Mouse (Mus musculus): Measurements from ENCODE around the gene Arrdc2.
A peak's percentile ranks its signal among the peaks of the same experiment; 100 is the strongest.

Gene Arrdc2

GRCm38 (mm10) chr8:70808955-70809701 lies 30.4 kb downstream of the Arrdc2 start:
- no peak for DNase-seq (ENCODE audit: low spot score in 2 of 2)

- DNase-seq (ENCODE audit: low spot score in 2 of 2), result no peak
Measured at GRCm38 (mm10) chr8:70808239-70808638, 31.3 kb downstream of the Arrdc2 start, which contains the start of gene Il12rb1. Gene Il12rb1, plus strand, starts transcription at chr8:70808449.

DNA sequence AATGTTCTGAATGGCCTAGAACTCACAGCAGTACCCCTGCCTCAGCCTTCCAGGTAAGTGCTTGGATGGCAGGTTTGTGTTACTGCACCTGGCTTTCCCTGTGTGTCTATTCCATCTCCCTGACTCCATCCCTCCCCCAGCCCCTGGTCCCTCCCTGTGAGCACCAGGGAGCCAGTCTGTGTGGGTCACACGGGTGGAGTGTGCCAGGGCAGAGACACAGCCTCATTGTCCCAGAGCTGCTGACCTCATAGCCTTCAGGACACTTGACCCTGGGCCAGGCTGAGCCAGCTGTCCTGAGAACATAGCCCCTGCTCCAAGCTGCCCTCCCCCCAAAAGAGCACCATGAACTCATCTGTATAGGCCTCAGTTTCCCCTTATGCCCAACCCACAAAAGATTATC lies 32.2 kb downstream of the Arrdc2 start:
- DNase-seq (ENCODE audit: low spot score in 2 of 2), result no peak

GRCm38 (mm10) chr8:70806541-70806940 lies 33.0 kb downstream of the Arrdc2 start:
- DNase-seq (ENCODE audit: low spot score in 2 of 2), result peak; percentile 87 to 88

DNA sequence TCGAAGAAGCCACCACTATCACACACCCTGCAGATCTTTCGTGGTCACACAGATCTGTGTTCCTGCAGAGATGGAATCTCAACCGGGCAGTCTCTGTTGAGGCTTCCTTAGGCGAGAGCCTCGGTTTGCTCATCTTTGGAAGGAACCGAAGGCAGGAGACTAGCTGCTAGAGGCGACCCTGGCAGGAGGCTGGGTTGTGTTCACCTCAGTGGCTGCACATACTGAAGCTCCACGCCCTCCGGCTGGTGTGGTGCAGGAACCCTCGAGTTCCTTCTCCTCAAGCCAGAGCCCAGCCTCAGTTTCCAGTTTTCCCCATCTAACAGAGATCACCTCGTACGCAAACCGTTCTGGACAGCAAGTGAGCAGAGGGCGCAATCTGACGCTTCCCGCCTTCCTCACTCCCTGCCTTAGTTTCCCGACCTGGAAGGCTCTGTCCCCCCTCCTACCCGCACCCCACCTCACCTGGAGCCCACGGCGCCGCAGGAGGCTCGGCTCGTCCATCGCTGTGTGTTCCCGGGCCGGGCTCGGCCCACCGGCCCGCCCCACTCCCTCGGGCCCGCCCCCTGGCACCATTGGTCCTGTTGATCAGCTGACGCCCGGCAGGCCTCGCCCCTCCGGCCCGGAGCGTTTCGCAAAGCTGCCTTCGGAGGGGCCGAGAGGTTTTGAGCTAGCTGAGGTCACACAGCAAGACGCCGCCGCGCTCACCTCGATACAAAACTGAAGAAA lies 34.9 kb downstream of the Arrdc2 start, which contains the start of gene Mast3:
Gene Mast3 (minus strand): TSS at position 574 of the 726 bp plus-strand sequence.
- peak; percentile 90 to 91 for DNase-seq (ENCODE audit: low spot score in 2 of 2)

DNA sequence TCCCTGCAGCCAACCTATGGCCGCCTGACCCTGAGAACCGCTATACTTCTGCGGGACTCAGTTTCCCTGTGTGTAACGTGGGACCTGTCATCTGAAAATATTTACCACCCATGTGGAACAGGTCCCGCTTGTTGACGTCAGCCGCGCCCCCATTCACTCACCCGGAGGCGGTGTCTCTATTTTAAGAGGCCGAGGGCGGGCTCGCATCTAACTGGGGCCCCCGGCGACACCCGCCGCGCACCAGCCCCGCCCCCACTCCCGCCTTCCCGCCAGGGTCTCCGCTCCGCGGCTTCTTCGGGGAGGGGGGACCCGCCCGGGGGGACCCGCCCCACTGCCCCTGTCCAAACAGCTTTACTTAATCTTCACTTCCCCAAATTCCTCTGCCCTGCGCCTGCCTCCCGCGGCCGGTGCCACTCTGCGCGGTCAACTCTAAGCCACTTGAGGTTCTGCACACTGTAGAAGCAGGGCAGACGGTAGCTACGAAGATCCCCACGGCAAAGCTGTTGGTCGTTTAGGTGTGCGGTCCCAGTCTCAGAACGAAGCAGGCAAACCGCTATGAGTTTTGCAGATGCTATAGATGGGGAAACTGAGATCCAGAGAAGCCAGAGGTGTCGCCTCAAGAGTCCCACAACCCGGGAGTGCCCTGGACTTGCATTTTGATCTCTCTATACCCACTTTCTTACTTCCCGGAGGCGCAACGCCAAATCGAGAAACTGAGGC lies 35.6 kb downstream of the Arrdc2 start:
- peak; percentile 90 to 93 for DNase-seq (ENCODE audit: low spot score in 2 of 2)

- no peak for DNase-seq (ENCODE audit: low spot score in 2 of 2)
Measured at GRCm38 (mm10) chr8:70802786-70803510, 36.6 kb downstream of the Arrdc2 start.

DNA sequence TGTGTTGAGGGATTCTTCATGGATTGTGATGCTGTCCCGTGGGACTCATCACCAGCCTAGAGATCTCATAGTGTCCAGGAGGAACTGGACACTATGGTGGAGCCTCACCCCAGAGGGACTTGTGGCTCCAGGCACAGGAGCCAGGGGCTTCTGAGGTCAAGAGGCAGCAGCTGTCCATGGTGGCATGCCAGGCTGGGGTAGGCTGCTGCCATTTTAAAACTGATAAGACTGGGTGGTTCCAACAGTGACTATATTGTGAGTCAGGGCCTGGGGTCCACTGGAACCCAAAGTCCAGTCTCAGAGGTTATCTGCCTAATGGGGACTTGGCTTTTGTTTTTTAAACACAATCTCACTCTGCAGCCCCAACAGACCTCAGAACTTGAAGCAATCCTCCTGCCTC lies 37.7 kb downstream of the Arrdc2 start:
- DNase-seq (ENCODE audit: low spot score in 2 of 2), result no peak

- DNase-seq (ENCODE audit: low spot score in 2 of 2), result peak in 1 of 2 experiments; percentile 40
Measured at GRCm38 (mm10) chr8:70801156-70801555, 38.4 kb downstream of the Arrdc2 start.

GRCm38 (mm10) chr8:70800648-70801047 lies 38.9 kb downstream of the Arrdc2 start:
- no peak for DNase-seq (ENCODE audit: low spot score in 2 of 2)

DNA sequence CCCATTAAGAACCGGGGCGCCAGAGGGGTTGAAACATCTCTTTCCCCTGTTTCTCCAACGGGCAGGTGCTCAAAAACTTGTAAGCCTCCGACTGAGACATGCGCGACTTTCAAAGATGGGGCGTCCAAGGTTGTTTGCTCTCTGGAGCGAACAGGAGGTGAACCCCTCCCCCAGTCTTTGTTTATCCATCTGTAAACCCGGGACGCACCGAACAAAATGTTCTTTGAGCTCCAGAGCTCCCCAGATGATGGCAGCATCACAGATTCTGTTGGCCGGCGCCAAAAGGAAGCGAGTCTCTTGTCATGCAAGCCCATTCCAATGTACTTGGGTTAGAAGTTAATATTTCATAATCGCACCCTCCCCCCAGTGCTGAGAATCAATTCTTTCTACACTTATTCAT lies 41.2 kb downstream of the Arrdc2 start:
- DNase-seq (ENCODE audit: low spot score in 2 of 2), result no peak

GRCm38 (mm10) chr8:70797081-70798070 lies 42.1 kb downstream of the Arrdc2 start:
- DNase-seq (ENCODE audit: low spot score in 2 of 2), result peak; percentile 86 to 87

DNA sequence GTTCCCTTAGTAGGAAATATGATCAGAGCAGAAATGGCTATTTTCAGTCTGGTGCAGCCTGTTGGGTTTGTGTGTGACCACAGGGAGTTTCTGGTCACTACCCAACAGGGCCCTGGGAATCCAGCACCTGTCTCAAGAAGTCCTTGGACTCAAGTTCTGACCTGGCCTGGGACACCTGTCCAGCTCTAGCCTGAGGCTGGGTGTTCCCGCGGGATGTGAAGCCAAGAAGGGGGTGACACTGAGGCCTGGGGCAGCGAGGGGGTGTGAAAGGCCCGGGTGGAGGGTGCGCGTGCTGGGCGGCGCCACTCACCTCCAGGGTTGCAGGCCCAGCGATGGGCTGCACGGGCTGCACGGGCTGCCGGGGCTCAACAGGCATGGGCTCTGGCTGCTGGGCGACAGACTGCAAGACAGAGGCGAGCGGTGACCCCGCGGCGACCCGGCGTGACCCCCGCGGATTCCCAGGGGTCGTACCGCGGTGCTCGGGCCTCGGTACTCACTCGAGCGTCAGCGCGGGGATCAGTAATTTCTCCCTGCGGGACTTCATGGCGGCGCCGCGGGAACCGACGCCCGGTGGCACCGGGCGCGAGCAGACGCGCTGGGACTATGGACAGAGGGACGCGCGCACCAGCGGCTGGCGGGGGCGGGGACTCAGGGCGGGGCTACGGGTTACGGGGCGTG lies 43.0 kb downstream of the Arrdc2 start:
- no peak for DNase-seq (ENCODE audit: low spot score in 2 of 2)

GRCm38 (mm10) chr8:70795370-70795769 lies 44.1 kb downstream of the Arrdc2 start:
- DNase-seq (ENCODE audit: low spot score in 2 of 2), result no peak

DNA sequence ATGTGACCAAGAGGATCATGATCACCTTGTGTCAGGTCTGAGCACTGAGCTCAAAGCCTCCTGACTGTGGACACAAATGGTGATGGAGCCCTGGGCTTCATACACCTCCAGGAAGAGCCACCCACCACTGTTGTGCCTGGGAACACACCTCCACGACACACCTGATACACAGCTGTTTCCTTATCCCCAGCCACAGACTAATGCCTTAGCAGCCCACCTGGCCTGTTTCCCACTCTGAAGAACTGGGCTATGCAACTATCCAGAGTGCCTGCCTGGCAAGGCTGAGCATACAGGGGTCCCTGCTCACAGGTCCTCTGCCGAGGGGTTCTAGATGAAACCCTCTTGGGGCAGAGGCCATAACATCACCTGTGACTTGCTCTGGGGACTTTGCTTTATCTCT lies 45.3 kb downstream of the Arrdc2 start:
- DNase-seq (ENCODE audit: low spot score in 2 of 2), result no peak

GRCm38 (mm10) chr8:70792700-70793099 lies 46.8 kb downstream of the Arrdc2 start:
- peak in 1 of 2 experiments; percentile 76 for DNase-seq (ENCODE audit: low spot score in 2 of 2)

DNA sequence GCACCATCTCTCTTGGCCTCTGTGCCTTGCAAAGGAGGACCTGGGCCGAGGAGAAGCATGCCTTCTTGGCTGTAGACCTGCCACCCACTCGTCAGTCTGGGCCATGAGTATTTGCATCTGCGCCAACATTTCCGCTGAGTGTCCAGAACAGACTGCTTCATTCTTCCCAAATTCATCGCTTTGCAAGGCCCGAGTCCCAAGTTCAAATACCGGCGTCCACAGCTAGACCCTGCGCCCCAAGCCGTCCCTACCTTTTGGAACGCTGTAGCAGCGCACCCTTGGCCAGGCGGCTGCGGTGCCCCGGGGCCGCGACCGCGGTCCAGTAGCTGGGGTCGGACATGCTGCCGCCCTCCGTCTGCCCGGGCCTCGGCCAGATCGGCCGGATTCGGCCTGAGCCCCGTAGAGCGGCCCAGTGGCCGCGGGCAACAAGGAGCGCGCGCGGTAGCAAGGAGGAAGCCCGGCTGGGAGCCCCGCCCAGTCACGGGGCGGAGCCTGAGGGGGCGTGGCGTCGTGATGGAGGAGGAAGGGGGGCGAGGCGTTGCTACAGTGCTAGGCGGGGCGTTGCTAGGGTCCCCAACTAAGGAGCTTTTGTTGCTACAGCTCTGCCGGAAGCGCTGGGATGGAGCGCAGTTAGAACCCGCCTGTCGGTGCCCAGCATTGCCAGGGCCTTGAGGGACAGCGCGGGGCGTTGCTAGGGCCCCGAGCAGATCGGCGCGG lies 47.4 kb downstream of the Arrdc2 start:
- DNase-seq (ENCODE audit: low spot score in 2 of 2), result peak; percentile 97 to 98

DNA sequence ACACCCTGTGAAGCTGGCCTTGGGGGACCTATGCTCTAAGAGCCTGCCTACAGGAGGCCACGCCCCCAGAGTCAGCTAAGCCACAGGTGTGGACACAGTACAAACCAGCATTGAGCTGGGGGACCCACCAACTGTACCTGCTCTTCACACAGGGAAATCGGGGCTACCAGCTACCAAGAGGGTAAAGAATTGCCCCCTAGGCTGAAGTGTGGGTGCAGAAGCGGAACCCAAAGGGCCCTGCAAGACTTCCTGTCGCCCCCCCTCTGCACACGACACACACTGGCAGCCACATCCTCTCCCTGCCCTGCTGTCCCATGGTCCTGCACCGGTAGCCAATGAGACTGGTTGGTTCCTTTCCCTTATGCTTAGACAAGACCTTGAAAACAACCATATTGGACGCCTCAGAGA lies 48.2 kb downstream of the Arrdc2 start:
- DNase-seq (ENCODE audit: low spot score in 2 of 2), result peak; percentile 86

- DNase-seq (ENCODE audit: low spot score in 2 of 2), result no peak
Measured at GRCm38 (mm10) chr8:70790846-70791245, 48.7 kb downstream of the Arrdc2 start.

Measured in spleen, postnatal 36 days (tissue).